Mouse (Mus musculus) left cerebral cortex, adult 6 months (tissue): ENCODE data around the gene Khsrp. TPM values are rescaled to one million over a fixed set of nuclear protein-coding genes. Genes with fewer than 3 reads are reported as not detected.

Experiments
- long read RNA-seq, 2 experiments: library from polyadenylated mRNA; unstranded; transcript quantifications; one replicate each; pipeline ENCODE4 v2.0.0; 2019 to 2020
- polyA plus RNA-seq: library from polyadenylated mRNA; unstranded; fragments of <200 nt; fragmentation: Nextera tagmentation; gene quantifications from 2 replicates; pipeline ENCODE4 v1.2.3, GENCODE M21; 2021

Gene Khsrp
- polyA plus RNA-seq = 3.1 and 6.7 TPM in 2 replicates
- long read RNA-seq, experiment 1, partial matches to known transcripts = 7 of 17 reads
- long read RNA-seq, experiment 1, other reads (novel, unspliced or antisense) = 10 of 17 reads
- long read RNA-seq, experiment 2, partial matches to known transcripts = 1 of 4 reads
- long read RNA-seq, experiment 2, other reads (novel, unspliced or antisense) = 3 of 4 reads

DNA sequence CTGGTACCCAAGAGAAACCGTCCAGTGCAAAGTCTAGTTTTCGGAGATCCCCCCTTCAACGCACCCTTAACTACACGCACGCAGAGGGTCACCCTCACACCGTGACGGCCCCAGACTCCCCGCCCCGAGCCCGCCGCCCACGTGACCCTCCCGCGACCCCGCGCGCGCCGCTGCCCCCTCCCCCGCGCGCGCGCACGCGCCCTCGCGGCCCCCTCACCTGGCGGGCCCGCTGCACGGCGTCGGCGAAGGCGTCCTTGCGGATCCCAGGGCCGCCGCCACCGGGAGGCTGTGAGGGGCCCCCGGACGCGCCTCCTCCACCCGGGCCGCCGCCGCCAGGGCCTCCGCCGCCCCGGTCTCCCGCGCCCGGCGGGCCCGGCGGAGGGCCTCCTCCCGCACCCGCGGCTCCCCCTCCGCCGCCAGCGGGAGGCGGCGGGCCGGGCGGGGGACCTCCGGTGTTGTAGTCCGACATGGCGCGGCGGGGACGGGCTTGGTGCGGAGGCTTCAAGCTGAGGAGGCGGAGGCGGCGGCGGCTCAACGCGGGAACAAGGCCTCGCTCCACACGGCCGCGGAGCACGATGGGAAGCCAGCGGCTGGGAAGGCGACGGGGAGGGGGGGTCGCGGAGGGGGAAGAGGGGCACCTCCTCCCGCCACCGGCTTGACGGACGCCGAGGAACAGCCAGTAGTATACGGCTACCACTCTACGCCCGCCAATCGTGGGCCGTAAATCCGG lies at the start of gene Khsrp:
Gene Khsrp (minus strand): TSS at position 592 of the 730 bp plus-strand sequence.

DNA sequence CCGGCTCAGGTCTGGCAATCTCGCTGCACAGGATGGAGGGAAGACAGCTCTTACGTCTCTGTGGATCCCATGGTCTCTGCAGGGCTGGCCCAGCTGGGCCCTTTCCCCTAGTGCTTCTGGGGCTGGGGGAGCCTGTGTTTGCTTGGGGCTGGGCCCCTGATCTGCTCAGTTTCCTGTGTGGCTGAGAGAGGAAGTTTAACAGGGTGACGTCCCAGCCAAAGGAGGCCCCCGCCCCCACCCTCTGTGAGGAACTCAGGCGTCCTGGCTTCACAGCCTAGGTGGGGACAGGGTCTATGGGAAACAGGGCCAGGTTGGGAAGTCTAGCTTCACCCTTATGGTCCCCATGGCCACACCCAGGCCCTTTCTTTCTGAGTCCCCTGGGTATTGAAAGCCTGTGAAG lies 47.0 kb upstream of the Khsrp start, which contains the start of gene Dennd1c:
Gene Dennd1c (minus strand): TSS at position 179 of the 400 bp plus-strand sequence.

GRCm38 (mm10) chr17:57059486-57059977 lies 28.2 kb upstream of the Khsrp start, which contains the start of gene Slc25a23:
Gene Slc25a23 (minus strand): TSS chr17:57059863.

GRCm38 (mm10) chr17:57058891-57059485 lies 27.7 kb upstream of the Khsrp start, which contains the start of gene Crb3:
Gene Crb3 (plus strand): TSS chr17:57059105.

DNA sequence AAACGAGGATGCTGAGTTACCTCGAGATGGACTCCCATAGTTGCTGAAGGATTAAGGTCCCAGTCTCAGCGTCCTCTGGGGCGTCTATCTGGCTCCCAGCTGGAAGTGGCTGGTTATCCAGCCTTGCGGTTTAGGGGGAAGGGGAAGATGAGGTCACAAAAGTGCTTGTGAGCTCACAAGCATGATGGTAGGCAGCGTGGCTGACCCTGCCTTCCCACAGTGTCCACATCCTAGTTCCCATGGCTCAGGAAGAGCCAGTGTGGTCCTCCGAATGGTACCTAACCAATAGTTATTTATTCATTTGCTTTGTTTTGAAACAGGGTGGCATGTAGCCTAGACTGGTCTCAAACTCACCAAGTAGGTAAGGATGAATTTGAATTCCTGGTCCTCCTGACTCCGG lies 10.2 kb upstream of the Khsrp start, which contains the start of gene Slc25a41:
Gene Slc25a41 (minus strand): TSS at position 101 of the 400 bp plus-strand sequence.

DNA sequence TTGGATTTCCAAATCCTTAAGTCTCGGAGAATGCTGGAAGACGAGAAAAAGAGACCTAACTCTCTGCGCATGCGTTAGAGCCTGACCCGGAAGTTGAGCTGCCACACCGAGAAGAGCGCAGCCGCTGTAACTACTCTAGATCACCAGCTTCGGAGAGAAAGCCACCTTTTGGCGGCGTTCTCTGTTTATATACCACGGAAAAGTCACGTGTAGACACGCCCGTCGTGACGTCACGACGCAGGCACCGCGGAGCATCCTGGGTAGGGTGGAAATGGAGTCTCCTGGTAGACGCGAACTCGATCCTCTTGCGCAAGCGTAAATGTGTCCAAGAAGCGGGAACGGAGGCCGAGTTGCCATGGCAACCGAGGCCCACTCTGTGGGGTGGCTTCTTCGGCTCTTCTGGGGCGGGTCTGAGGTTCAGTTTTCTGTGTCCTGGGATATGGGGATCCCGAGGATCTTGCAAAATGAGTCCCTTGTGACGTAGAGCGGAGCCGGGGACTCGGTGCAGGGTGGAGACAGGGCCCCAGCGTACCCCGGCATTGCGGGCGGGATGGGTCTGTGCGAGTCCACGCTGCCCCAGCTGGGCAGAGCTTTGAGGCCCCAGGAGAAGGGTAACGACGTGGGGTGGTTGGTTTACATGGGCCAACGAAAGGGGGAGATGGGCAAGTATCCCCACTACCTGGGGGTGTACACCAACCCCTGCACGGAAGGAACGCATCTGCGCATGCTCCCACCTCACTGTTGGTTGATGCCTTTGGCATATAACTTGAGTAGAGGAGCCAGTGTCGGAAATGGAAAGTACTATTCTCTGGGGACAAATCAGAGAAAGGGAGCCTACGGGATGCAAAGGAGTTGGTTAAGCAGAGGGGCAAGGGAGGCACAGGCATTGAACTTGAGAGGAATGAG lies 19.8 kb downstream of the Khsrp start, which contains the start of the genes Gtf2f1 and Gm17949:
Gene Gtf2f1 (minus strand): TSS at position 53 of the 906 bp plus-strand sequence.
Gene Gm17949 (plus strand): TSS at position 234 of the 906 bp plus-strand sequence.

DNA sequence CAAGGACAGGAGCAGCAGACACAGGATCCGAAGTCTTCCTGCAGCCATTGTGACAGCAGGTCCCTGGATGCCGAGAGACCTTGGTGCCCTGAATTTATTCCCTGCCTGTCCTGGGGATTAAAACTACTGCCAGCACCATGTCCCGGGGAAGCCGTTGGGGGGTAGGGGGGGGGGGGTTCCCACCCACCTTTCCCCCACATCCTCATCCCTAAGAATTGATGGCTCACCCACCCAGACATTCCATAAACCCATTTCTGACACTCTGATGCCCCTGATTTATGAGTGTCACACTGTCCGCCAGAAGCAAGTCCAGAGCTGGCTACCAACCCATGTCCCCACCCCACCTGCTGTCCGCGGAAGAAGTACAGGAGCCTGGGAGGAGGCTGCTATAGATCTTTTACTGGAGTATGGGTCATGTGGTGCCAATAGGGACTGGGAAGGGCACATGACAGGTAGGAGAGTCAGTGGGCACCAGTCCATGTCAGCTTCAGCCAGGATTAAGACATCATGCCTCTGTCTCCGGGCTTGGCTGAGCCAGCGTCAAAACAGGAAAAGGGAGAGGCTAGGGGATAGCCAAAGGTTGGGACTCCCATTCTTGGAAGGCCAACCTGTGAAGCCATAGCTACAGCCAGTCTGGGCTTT lies 31.2 kb downstream of the Khsrp start, which contains the start of gene Pspn:
Gene Pspn (minus strand): TSS at position 51 of the 642 bp plus-strand sequence.

DNA sequence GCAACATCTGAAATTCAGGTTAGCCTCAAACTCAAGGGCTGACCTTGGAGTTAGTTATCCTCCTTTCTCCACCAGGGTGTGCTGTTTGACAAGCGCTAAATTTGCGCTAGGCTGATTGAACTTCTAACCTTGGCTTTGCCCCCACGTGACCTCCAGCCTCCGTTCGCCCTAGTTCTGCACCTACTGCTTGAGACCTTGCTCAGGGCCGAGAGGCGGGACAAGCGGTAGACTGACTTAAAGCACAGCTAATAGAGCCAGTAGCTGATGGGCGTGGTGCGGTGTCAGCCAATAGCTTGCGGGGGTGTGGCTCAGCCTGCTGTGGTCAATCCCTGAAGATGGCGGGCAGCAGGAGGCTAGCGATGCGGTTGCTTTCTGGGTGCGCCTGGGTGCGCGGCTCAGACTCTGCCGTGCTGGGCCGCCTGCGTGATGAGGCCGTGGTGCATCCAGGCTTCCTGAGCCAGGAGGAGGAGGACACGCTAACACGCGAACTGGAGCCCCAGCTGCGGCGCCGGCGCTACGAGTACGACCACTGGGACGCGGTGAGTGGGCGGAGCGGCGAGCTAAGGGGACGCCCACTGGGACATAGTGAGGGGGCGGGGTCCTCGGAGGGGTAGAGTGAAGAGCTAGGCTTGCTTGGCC lies 34.2 kb downstream of the Khsrp start, which contains the start of gene Alkbh7:
Gene Alkbh7 (plus strand): TSS at position 311 of the 639 bp plus-strand sequence.

DNA sequence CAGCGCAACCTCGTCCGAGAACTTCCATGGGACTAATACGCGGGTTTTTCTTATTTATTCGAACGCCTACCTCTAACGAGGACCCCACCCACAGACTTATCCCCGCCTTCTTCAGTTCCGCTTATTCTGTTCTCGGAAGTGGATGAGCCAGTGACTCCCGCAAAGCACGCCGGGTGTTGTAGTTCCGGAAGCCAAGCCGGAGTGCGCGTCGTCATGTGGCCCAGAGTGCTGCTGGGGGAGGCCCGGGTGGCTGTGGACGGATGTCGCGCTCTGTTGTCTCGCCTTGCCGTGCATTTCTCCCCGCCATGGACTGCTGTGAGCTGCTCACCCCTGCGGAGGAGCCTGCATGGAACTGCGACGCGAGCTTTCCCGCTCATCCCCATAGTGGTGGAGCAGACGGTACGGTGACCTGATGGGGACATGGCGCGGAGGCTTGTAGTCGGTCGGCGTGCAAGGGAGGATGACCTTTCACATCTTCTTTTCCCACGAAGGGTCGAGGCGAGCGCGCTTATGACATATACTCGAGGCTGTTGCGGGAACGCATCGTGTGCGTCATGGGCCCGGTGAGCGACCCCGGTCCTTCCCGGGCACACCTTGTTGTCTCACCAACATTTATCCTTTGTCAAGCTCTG lies 41.1 kb downstream of the Khsrp start, which contains the start of gene Clpp:
Gene Clpp (plus strand): TSS at position 191 of the 632 bp plus-strand sequence.

DNA sequence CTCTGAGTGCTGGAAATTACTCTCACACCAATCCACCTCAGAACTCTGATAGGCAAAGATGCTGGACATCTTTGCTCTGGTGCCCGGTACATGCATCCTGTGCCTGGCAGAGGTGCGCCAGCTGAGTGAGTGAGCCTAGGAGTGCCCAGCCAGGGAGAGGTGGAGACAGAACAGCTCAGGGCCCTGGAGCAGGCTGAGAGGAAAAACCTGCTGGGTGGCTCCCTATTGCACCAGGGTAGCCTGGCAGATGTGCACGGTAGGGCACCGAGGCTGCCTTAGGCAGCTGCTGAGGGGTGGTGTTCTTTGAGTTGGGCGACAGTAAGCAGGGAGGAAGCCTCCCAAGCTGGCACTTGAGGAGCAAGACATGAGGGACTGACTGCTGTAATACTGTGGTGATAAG lies 49.3 kb downstream of the Khsrp start, which contains the start of gene Acer1:
Gene Acer1 (minus strand): TSS at position 114 of the 400 bp plus-strand sequence.

Other genes starting within 250 kb of the Khsrp start
- 1.0 and 1.1 TPM in 2 replicates for gene Rfx2, start 200.5 kb downstream of the Khsrp start, polyA plus RNA-seq
- not detected in 2 replicates for gene Acsbg2, start 157.1 kb downstream of the Khsrp start, polyA plus RNA-seq
- gene 1700061G19Rik, start 156.0 kb downstream of the Khsrp start, polyA plus RNA-seq = 0.07 and 0.13 TPM in 2 replicates
- gene Mllt1, start 96.1 kb downstream of the Khsrp start, polyA plus RNA-seq = 4.6 and 11.4 TPM in 2 replicates
- not detected in 2 replicates for gene Acer1, start 49.4 kb downstream of the Khsrp start, polyA plus RNA-seq
- gene Clpp, start 41.2 kb downstream of the Khsrp start, polyA plus RNA-seq = 172 and 205 TPM in 2 replicates
- 62.5 and 64.6 TPM in 2 replicates for gene Alkbh7, start 34.2 kb downstream of the Khsrp start, polyA plus RNA-seq
- gene Pspn, start 31.5 kb downstream of the Khsrp start, polyA plus RNA-seq = not detected in 2 replicates
- gene Gtf2f1, start 20.2 kb downstream of the Khsrp start, polyA plus RNA-seq = 63.0 and 79.7 TPM in 2 replicates
- gene Gm17949, start 20.1 kb downstream of the Khsrp start, polyA plus RNA-seq = not detected in 2 replicates
- gene Slc25a41, start 10.1 kb upstream of the Khsrp start, polyA plus RNA-seq = not detected in 2 replicates
- gene Crb3, start 27.6 kb upstream of the Khsrp start, polyA plus RNA-seq = 1.4 and 1.5 TPM in 2 replicates
- gene Slc25a23, start 28.3 kb upstream of the Khsrp start, polyA plus RNA-seq = 31.3 and 177 TPM in 2 replicates
- 0.29 and 0.58 TPM in 2 replicates for gene Dennd1c, start 47.0 kb upstream of the Khsrp start, polyA plus RNA-seq
- 603 and 657 TPM in 2 replicates for gene Tubb4a, start 56.3 kb upstream of the Khsrp start, polyA plus RNA-seq
- gene Tnfsf9, start 73.8 kb upstream of the Khsrp start, polyA plus RNA-seq = 0.77 and 0.92 TPM in 2 replicates
- 0.33 and 0.42 TPM in 2 replicates for gene Cd70, start 118.3 kb upstream of the Khsrp start, polyA plus RNA-seq
- gene Tnfsf14, start 162.7 kb upstream of the Khsrp start, polyA plus RNA-seq = not detected in 2 replicates
- 0.19 and 0.49 TPM in 2 replicates for gene C3, start 196.6 kb upstream of the Khsrp start, polyA plus RNA-seq
- gene Gpr108, start 216.9 kb upstream of the Khsrp start, polyA plus RNA-seq = 23.5 TPM in 2 replicates
- 3.4 and 3.6 TPM in 2 replicates for gene Trip10, start 217.9 kb upstream of the Khsrp start, polyA plus RNA-seq
- gene Vav1, start 247.6 kb upstream of the Khsrp start, polyA plus RNA-seq = 1.8 TPM in 2 replicates